Comparison of ENCODE assay signal across 8 mouse cellular contexts in genomic region chr6:99600168-99600793, GRCm38 (mm10).
DNase-seq lines count a peak whose midpoint lies in the region; ATAC-seq lines count a peak whose summit lies in the region.

No protein-coding gene starts in this region.

- DNase-seq in spleen, postnatal 36 days (ENCODE audit: low spot score in 2 of 2) = peak; percentile 14 to 41
- no peak for DNase-seq in spleen, adult 12 weeks (ENCODE audit: low spot score)
- peak; percentile 70 for DNase-seq in brain, embryonic 18.5 days (ENCODE audit: low read depth, low spot score)
- peak; percentile 34 for DNase-seq in fibroblast of lung, adult 2 months (ENCODE audit: low read depth)
- peak; percentile 87 for DNase-seq in hindbrain, embryonic 14.5 days (ENCODE audit: low spot score)
- no peak for DNase-seq in urinary bladder, adult 2 months (ENCODE audit: low spot score)

- H3K4me3 ChIP-seq in hindbrain, embryonic 14.5 days (replicated peaks; ENCODE audit: low read length) = no peak overlapping the region
- H3K4me3 ChIP-seq in limb, embryonic 13.5 days = no peak overlapping the region
- H3K4me3 ChIP-seq in neural tube, embryonic 15.5 days (replicated peaks) = no peak overlapping the region

- H3K9ac ChIP-seq in hindbrain, embryonic 14.5 days = no peak overlapping the region
- H3K9ac ChIP-seq in limb, embryonic 13.5 days = no peak overlapping the region
- H3K9ac ChIP-seq in neural tube, embryonic 15.5 days (replicated peaks) = no peak overlapping the region

- peak; percentile 67; the same call in 1 of the 2 replicates for ATAC-seq in hindbrain, embryonic 14.5 days (ENCODE audit: low FRiP score)
- ATAC-seq in limb, embryonic 13.5 days (ENCODE audit: low FRiP score, low read depth) = no peak
- ATAC-seq in neural tube, embryonic 15.5 days (ENCODE audit: low FRiP score) = no peak

- H3K36me3 ChIP-seq in hindbrain, embryonic 14.5 days (replicated peaks; ENCODE audit: control insufficient read depth, insufficient read depth) = no peaks in the 10 kb centered on the region
- H3K36me3 ChIP-seq in limb, embryonic 13.5 days = no peaks in the 10 kb centered on the region
- no peaks in the 10 kb centered on the region for H3K36me3 ChIP-seq in neural tube, embryonic 15.5 days

- no peaks in the 10 kb centered on the region for H3K9me3 ChIP-seq in hindbrain, embryonic 14.5 days (ENCODE audit: control insufficient read depth, low read length)
- H3K9me3 ChIP-seq in limb, embryonic 13.5 days = no peaks in the 10 kb centered on the region
- no peaks in the 10 kb centered on the region for H3K9me3 ChIP-seq in neural tube, embryonic 15.5 days (replicated peaks)

- 25% methylated on average over 10 of the region's 10 CpGs for WGBS in hindbrain, embryonic 14.5 days
- WGBS in limb, embryonic 13.5 days = 39% methylated on average over 10 of the region's 10 CpGs
- WGBS in neural tube, embryonic 15.5 days = 29% methylated on average over 10 of the region's 10 CpGs

- H3K27me3 ChIP-seq in hindbrain, embryonic 14.5 days (ENCODE audit: control insufficient read depth, insufficient read depth, low read length) = 0 out of 2 replicates have a peak, but pooled peaks cover 3% of the 10 kb centered on the region
- H3K27me3 ChIP-seq in limb, embryonic 13.5 days = no peaks in the 10 kb centered on the region
- H3K27me3 ChIP-seq in neural tube, embryonic 15.5 days (replicated peaks) = peaks cover 12% of the 10 kb centered on the region; the same call in 1 of the 2 replicates

- peaks cover 14% of the 10 kb centered on the region; the same call in 1 of the 2 replicates for H3K4me1 ChIP-seq in hindbrain, embryonic 14.5 days (replicated peaks; ENCODE audit: control insufficient read depth, insufficient read depth, low read length)
- peaks cover 33% of the 10 kb centered on the region for H3K4me1 ChIP-seq in limb, embryonic 13.5 days
- H3K4me1 ChIP-seq in neural tube, embryonic 15.5 days = peaks cover 15% of the 10 kb centered on the region

- no peak overlapping the region for H3K27ac ChIP-seq in hindbrain, embryonic 14.5 days
- H3K27ac ChIP-seq in limb, embryonic 13.5 days = 0 out of 2 replicates have a peak overlapping the region, but pooled peaks have one; percentile 2
- H3K27ac ChIP-seq in neural tube, embryonic 15.5 days (replicated peaks) = no peak overlapping the region

- peak overlapping the region; percentile 43 for H3K4me2 ChIP-seq in hindbrain, embryonic 14.5 days (replicated peaks)
- 0 out of 2 replicates have a peak overlapping the region, but pooled peaks have one; percentile 27 for H3K4me2 ChIP-seq in limb, embryonic 13.5 days (replicated peaks)
- H3K4me2 ChIP-seq in neural tube, embryonic 15.5 days = peak overlapping the region; percentile 36; the same call in 1 of the 2 replicates

Comparison
In these comparisons a context has a peak if more than half of its experiments do, and no peak if none do; other contexts are left out.
1. DNase-seq: peak in spleen, postnatal 36 days (2 of 2), brain, embryonic 18.5 days (single experiment), fibroblast of lung, adult 2 months (single experiment) and hindbrain, embryonic 14.5 days (single experiment); none in spleen, adult 12 weeks (single experiment) and urinary bladder, adult 2 months (single experiment).
2. Peak in every context shown above with its lines, with median percentiles within 50 percentile points of each other: H3K4me2 ChIP-seq.